Mouse (Mus musculus) ovary, postnatal 14 days (tissue): Measurements from ENCODE around the gene Map10.

Source experiments
- DNase-seq: peaks from one replicate; pipeline ENCODE4 v3.0.0; 2022; ENCODE audit warnings: low spot score

Map10 gene

DNA sequence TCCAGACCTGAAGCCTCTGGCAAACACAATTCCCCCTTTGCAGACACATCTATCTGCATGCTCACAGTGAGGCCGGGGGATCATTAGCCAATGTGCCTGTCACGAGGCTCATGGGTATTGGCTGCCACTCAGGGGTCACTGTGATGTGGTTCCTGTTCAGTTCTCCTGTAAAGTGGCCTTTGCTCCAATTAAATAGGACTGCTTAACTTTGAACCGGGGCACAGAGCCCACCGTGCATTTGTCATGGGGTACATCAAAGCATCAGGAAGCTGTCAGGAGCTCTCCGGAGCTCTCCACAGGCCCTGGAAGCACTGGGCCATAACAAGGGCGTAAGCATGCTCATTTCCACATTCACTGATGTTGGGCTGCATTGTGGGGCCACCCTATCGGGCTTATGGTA is 47.0 kb downstream of the Map10 start:
- DNase-seq = no peak

DNA sequence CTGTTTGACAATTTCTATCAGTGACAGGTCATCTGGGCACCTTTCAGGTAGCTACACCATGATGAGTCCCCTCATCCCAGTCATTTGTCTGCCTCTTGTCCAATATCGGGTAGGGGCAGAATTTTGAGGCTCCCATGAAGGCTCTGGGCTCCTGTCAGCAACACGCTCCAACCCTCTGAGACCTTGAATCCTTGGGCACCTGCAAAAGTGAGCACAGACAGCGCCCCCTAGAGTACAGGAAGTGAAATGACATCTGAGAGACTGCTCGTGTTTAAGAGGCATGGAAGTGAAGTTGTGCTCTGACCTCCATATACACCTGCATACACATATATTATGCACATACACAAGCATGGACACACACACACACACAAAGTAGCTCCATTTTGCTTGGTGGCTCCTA is 49.3 kb downstream of the Map10 start:
- no peak for DNase-seq

DNA sequence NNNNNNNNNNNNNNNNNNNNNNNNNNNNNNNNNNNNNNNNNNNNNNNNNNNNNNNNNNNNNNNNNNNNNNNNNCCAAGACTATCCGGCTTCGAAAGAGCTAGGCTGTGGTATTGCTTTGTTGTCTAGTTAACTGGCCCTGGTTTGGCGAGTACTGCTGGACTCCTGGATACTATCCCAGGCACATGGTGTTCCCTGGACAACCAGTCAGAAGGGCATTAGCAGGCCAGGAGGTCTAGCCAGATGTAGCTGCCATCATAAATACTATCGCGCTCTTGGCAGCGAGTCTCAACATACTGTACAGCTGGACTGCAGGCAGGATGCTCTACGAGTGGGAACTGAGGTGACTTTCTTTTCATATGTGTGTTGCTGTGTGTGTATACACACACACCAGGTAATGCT is 53.1 kb downstream of the Map10 start:
- no peak for DNase-seq
